Mouse (Mus musculus) embryonic fibroblast, embryonic 13.5 days (primary cell): ENCODE results near the gene Hoxb5.

Experiments
- CTCF ChIP-seq: IDR thresholded peaks from 2 replicates; pipeline ENCODE4 v1.5.1; 2011; ENCODE audit warnings: mild to moderate bottlenecking, control low read depth, low read length, moderate library complexity, borderline replicate concordance; ENCODE audit not compliant: insufficient read depth
- POLR2A ChIP-seq: IDR thresholded peaks from 2 replicates; pipeline ENCODE4 v1.6.1; 2011; ENCODE audit warnings: low read depth, mild to moderate bottlenecking, control low read depth, low read length, moderate library complexity

GRCm38 (mm10) chr11:96332105-96332504, 29.0 kb downstream of the Hoxb5 start:
- TF ChIP-seq CTCF (no peak), POLR2A (no peak)
